Mouse (Mus musculus): ENCODE measurements around the gene Pitpnm3. TPM values are rescaled to one million over a fixed set of nuclear protein-coding genes. Genes with fewer than 3 reads are reported as not detected.

Gene Pitpnm3
- polyA plus RNA-seq, 1 experiment from 2014 or later: 0.18 TPM

DNA sequence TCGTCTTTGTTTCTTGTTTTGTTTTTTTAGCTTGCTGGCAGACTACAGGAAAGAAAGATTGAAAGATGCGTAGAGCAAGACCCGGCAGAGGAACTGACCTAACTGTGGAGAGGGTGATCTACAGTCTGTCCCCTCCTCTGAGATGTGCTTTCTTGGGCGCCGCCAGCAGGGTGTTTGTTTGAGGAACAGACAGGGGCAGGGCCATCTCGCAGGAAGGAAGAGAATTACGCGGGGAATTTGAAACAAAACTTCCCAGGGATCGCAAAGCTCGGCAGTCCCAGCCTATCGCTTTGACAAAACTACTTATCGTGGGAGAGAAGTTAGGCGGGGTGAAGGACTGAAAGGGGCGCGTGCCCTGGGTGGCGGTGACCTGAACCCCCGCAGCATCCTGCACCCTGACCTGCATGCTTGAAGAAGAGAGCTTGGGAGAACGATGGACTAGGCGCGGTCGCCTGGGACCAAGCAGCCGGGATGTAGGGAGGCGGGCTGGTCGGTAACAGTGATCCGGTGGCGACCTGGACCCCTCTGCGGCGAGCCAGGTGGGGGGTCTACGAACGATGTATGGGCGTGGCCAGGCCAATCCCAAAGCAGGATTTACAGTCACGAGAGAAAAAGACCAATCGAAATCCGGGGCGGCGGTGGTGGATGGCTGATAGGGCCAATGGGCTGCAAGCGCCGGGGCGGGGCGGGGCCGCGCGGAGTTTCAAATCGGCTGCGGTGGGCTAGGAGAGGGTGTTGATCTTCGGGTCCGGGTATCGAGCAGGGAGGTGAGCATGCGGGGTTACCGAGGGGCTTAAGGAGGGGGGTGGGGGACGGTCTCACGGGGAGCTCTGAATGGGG is 93.6 kb downstream of the Pitpnm3 start, which contains the start of gene Pimreg:
Pimreg (plus strand) TSS at position 265 of the 840 bp plus-strand sequence.
- peak within 1 kb of the TSS; percentile 74 for H3K9ac ChIP-seq (ENCODE audit: low read length)
- under 1% methylated on average over 52 of the region's 52 CpGs for WGBS
- H3K27ac ChIP-seq (ENCODE audit: low read length): peak within 1 kb of the TSS; percentile 56
- H3K4me2 ChIP-seq (ENCODE audit: low read depth, low read length): peak within 1 kb of the TSS; percentile 81
- no peaks in the 10 kb centered on the region for H3K9me3 ChIP-seq (replicated peaks; ENCODE audit: control insufficient read depth, low read length)
- peaks cover 10% of the 10 kb centered on the region for H3K36me3 ChIP-seq (ENCODE audit: control insufficient read depth, insufficient read depth)
- ATAC-seq (replicated peaks; ENCODE audit: extremely low read depth, insufficient read depth, low FRiP score): peak; percentile 90
- H3K4me1 ChIP-seq (ENCODE audit: control insufficient read depth, insufficient read depth, low read length): peaks cover 30% of the 10 kb centered on the region
- no peaks in the 10 kb centered on the region for H3K27me3 ChIP-seq (ENCODE audit: control insufficient read depth, insufficient read depth, low read length)
- peak within 1 kb of the TSS; percentile 68 for H3K4me3 ChIP-seq (ENCODE audit: low read length)

DNA sequence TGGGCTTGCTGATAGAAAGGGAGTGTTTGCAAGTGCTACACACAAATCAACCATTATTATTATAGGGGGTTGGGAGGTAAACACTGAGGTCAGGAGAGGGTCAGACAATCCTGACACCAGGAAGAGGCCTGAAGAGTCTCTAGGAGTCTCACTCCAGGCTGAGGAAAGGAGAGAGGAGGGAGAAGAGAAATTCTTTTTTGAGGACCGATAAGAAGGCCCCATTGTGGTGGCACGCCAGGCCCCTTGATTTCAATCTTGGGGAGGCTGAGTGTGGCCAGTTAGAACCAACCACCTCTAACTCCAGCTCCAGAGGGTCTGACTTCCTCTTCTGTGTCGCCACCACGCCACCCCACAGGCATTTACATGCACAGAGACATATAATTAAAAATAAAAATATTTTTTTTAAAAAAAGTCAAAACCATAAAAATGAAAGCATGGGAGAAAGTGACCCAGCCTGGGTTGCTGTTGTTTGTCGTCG is 94.2 kb downstream of the Pitpnm3 start:
- H3K4me1 ChIP-seq (ENCODE audit: control insufficient read depth, insufficient read depth, low read length): peaks cover 30% of the 10 kb centered on the region
- peak overlapping the region; percentile 56; the same call in 1 of the 2 replicates for H3K27ac ChIP-seq (ENCODE audit: low read length)
- peaks cover 8% of the 10 kb centered on the region for H3K36me3 ChIP-seq (ENCODE audit: control insufficient read depth, insufficient read depth)
- no peaks in the 10 kb centered on the region for H3K9me3 ChIP-seq (replicated peaks; ENCODE audit: control insufficient read depth, low read length)
- 10% methylated on average over 6 of the region's 6 CpGs for WGBS
- peak overlapping the region; percentile 68 for H3K4me3 ChIP-seq (ENCODE audit: low read length)
- H3K9ac ChIP-seq (ENCODE audit: low read length): peak overlapping the region; percentile 72
- H3K4me2 ChIP-seq (ENCODE audit: low read depth, low read length): peak overlapping the region; percentile 81
- no peak for ATAC-seq (replicated peaks; ENCODE audit: extremely low read depth, insufficient read depth, low FRiP score)
- H3K27me3 ChIP-seq (ENCODE audit: control insufficient read depth, insufficient read depth, low read length): no peaks in the 10 kb centered on the region

- H3K9me3 ChIP-seq (replicated peaks; ENCODE audit: control insufficient read depth, low read length): no peaks in the 10 kb centered on the region
- H3K4me3 ChIP-seq (ENCODE audit: low read length): peak overlapping the region; percentile 2; the same call in 1 of the 2 replicates
- no peaks in the 10 kb centered on the region for H3K36me3 ChIP-seq (ENCODE audit: control insufficient read depth, insufficient read depth)
- H3K9ac ChIP-seq (ENCODE audit: low read length): no peak overlapping the region
- peaks cover 38% of the 10 kb centered on the region for H3K4me1 ChIP-seq (ENCODE audit: control insufficient read depth, insufficient read depth, low read length)
- H3K27me3 ChIP-seq (ENCODE audit: control insufficient read depth, insufficient read depth, low read length): no peaks in the 10 kb centered on the region
- no peak overlapping the region for H3K27ac ChIP-seq (ENCODE audit: low read length)
- no peak for ATAC-seq (replicated peaks; ENCODE audit: extremely low read depth, insufficient read depth, low FRiP score)
- H3K4me2 ChIP-seq (ENCODE audit: low read depth, low read length): peak overlapping the region; percentile 41; the same call in 1 of the 2 replicates
- 26% methylated on average over 16 of the region's 16 CpGs for WGBS
Measured at GRCm38 (mm10) chr11:72039599-72040386, 95.8 kb downstream of the Pitpnm3 start.

GRCm38 (mm10) chr11:72037996-72038395 is 97.6 kb downstream of the Pitpnm3 start:
- Histone ChIP-seq H3K27me3 (ENCODE audit: control insufficient read depth, insufficient read depth, low read length) (no peaks in the 10 kb centered on the region), H3K4me2 (ENCODE audit: low read depth, low read length) (no peak overlapping the region), H3K4me1 (ENCODE audit: control insufficient read depth, insufficient read depth, low read length) (peaks cover 24% of the 10 kb centered on the region), H3K9me3 (replicated peaks; ENCODE audit: control insufficient read depth, low read length) (no peaks in the 10 kb centered on the region), H3K9ac (ENCODE audit: low read length) (no peak overlapping the region), H3K27ac (ENCODE audit: low read length) (no peak overlapping the region), H3K4me3 (ENCODE audit: low read length) (no peak overlapping the region), H3K36me3 (ENCODE audit: control insufficient read depth, insufficient read depth) (no peaks in the 10 kb centered on the region)
- no peak for ATAC-seq (replicated peaks; ENCODE audit: extremely low read depth, insufficient read depth, low FRiP score)
- under 1% methylated on average over 4 of the region's 4 CpGs for WGBS

GRCm38 (mm10) chr11:72037409-72037808 is 98.2 kb downstream of the Pitpnm3 start, which contains the start of gene Aipl1:
TSS of gene Aipl1 (minus strand) at chr11:72037509.
- no peak within 1 kb of the TSS for H3K4me2 ChIP-seq (ENCODE audit: low read depth, low read length)
- WGBS: 42% methylated on average over 4 of the region's 4 CpGs
- no peak within 1 kb of the TSS for H3K4me3 ChIP-seq (ENCODE audit: low read length)
- no peaks in the 10 kb centered on the region for H3K27me3 ChIP-seq (ENCODE audit: control insufficient read depth, insufficient read depth, low read length)
- no peaks in the 10 kb centered on the region for H3K36me3 ChIP-seq (ENCODE audit: control insufficient read depth, insufficient read depth)
- ATAC-seq (replicated peaks; ENCODE audit: extremely low read depth, insufficient read depth, low FRiP score): no peak
- H3K9ac ChIP-seq (ENCODE audit: low read length): no peak within 1 kb of the TSS
- peaks cover 19% of the 10 kb centered on the region; the same call in 1 of the 2 replicates for H3K4me1 ChIP-seq (ENCODE audit: control insufficient read depth, insufficient read depth, low read length)
- no peaks in the 10 kb centered on the region for H3K9me3 ChIP-seq (replicated peaks; ENCODE audit: control insufficient read depth, low read length)
- H3K27ac ChIP-seq (ENCODE audit: low read length): no peak within 1 kb of the TSS

- H3K4me2 ChIP-seq (ENCODE audit: low read depth, low read length): no peak overlapping the region
- ATAC-seq (replicated peaks; ENCODE audit: extremely low read depth, insufficient read depth, low FRiP score): no peak
- no peak overlapping the region for H3K9ac ChIP-seq (ENCODE audit: low read length)
- H3K4me1 ChIP-seq (ENCODE audit: control insufficient read depth, insufficient read depth, low read length): peaks cover 9% of the 10 kb centered on the region; the same call in 1 of the 2 replicates
- H3K9me3 ChIP-seq (replicated peaks; ENCODE audit: control insufficient read depth, low read length): no peaks in the 10 kb centered on the region
- H3K27me3 ChIP-seq (ENCODE audit: control insufficient read depth, insufficient read depth, low read length): peaks cover 12% of the 10 kb centered on the region; the same call in 1 of the 2 replicates
- 87% methylated on average over 3 of the region's 3 CpGs for WGBS
- no peak overlapping the region for H3K27ac ChIP-seq (ENCODE audit: low read length)
- H3K36me3 ChIP-seq (ENCODE audit: control insufficient read depth, insufficient read depth): no peaks in the 10 kb centered on the region
- H3K4me3 ChIP-seq (ENCODE audit: low read length): no peak overlapping the region
Measured at GRCm38 (mm10) chr11:72032589-72032988, 103.0 kb downstream of the Pitpnm3 start.

GRCm38 (mm10) chr11:72032091-72032490 is 103.5 kb downstream of the Pitpnm3 start:
- Histone ChIP-seq H3K9me3 (replicated peaks; ENCODE audit: control insufficient read depth, low read length) (no peaks in the 10 kb centered on the region), H3K4me3 (ENCODE audit: low read length) (no peak overlapping the region), H3K4me2 (ENCODE audit: low read depth, low read length) (no peak overlapping the region), H3K9ac (ENCODE audit: low read length) (no peak overlapping the region), H3K36me3 (ENCODE audit: control insufficient read depth, insufficient read depth) (no peaks in the 10 kb centered on the region), H3K4me1 (ENCODE audit: control insufficient read depth, insufficient read depth, low read length) (peaks cover 9% of the 10 kb centered on the region; the same call in 1 of the 2 replicates), H3K27me3 (ENCODE audit: control insufficient read depth, insufficient read depth, low read length) (peaks cover 12% of the 10 kb centered on the region; the same call in 1 of the 2 replicates), H3K27ac (ENCODE audit: low read length) (no peak overlapping the region)
- ATAC-seq (replicated peaks; ENCODE audit: extremely low read depth, insufficient read depth, low FRiP score): no peak
- 64% methylated on average over 4 of the region's 4 CpGs for WGBS

DNA sequence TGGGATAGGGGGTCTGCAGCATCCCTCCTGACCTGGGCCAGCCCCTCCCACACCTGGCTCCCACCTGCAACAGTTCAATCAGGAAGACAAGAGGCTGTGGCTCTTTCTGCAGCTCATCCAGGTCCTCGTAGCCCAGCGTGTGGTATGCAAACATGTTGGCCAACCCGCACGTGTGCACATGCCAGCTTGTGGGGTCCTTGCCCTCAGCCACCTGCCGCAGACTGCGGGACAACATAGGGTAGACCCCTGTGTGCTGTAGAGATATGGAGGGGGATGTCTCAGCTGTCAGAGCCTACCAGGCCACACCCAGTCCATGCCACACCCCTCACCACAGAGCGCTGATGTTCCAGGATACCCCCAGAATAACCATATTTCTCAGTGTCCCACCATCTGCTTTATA is 104.2 kb downstream of the Pitpnm3 start:
- Histone ChIP-seq H3K27me3 (ENCODE audit: control insufficient read depth, insufficient read depth, low read length) (peaks cover 12% of the 10 kb centered on the region; the same call in 1 of the 2 replicates), H3K4me2 (ENCODE audit: low read depth, low read length) (no peak overlapping the region), H3K4me3 (ENCODE audit: low read length) (no peak overlapping the region), H3K9me3 (replicated peaks; ENCODE audit: control insufficient read depth, low read length) (no peaks in the 10 kb centered on the region), H3K4me1 (ENCODE audit: control insufficient read depth, insufficient read depth, low read length) (peaks cover 9% of the 10 kb centered on the region; the same call in 1 of the 2 replicates), H3K36me3 (ENCODE audit: control insufficient read depth, insufficient read depth) (no peaks in the 10 kb centered on the region), H3K9ac (ENCODE audit: low read length) (no peak overlapping the region), H3K27ac (ENCODE audit: low read length) (no peak overlapping the region)
- no peak; the same call in 1 of the 2 replicates for ATAC-seq (replicated peaks; ENCODE audit: extremely low read depth, insufficient read depth, low FRiP score)
- WGBS: 66% methylated on average over 7 of the region's 7 CpGs

Measured in heart, embryonic 16.5 days (tissue).